Mouse (Mus musculus) thymus, adult 2 months (tissue): ENCODE results near the gene Pole4.

ENCODE experiments used
- CTCF ChIP-seq: fragments of 200-500 bp; IDR thresholded peaks from 2 replicates; pipeline ENCODE4 v1.5.1; 2012; ENCODE audit warnings: mild to moderate bottlenecking, control low read depth, low read length, moderate library complexity, borderline replicate concordance; ENCODE audit not compliant: control insufficient read depth, poor library complexity, insufficient read depth; ENCODE audit errors: extremely low read depth
- POLR2A ChIP-seq: fragments of 200-500 bp; IDR thresholded peaks from 2 replicates; pipeline ENCODE4 v1.6.1; 2012; ENCODE audit warnings: mild to moderate bottlenecking, low read length, control low read depth, moderate library complexity; ENCODE audit not compliant: control insufficient read depth, poor library complexity, insufficient read depth; ENCODE audit errors: extremely low read depth

- TF ChIP-seq CTCF (no peak), POLR2A (no peak)
Observed at GRCm38 (mm10) chr6:82611049-82611448, 94.1 kb downstream of the Pole4 start.
